Mouse (Mus musculus): ENCODE results near the gene Gab1.

Gene Gab1

DNA sequence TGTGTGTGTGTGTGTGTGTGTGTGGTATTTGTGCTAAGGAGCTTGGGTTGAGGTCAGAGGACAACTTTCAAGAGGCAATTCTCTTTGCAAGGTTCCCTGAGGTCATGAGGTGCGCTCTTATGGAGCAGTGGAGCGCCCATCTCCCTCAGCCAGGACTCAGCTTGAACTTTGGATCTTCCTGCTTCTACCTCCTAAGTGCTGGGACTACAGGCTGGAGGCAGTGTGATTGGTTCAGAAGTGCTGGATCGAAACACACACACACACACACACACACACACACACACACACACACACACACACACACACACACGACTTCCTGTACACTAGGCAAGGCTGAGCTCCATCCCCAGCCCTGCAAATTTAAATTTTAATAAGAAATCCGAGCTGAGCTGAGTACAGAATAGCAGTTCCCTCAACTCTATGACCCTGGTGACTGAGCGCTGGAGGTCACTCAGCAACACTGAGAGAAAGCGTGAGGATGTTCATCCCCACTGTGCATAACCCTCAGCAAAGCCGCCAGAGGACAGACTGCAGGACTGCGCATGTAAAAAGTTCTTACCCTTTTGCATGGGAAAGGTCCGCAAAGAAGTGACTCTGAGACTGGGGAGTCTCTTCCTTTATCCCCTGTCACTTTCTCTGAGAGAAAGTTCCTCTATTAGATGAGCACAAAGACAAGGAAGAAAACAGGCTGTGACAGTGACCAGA, 6.4 kb downstream of the Gab1 start:
- DNase-seq (ENCODE audit: low read depth, low spot score): no peak

DNA sequence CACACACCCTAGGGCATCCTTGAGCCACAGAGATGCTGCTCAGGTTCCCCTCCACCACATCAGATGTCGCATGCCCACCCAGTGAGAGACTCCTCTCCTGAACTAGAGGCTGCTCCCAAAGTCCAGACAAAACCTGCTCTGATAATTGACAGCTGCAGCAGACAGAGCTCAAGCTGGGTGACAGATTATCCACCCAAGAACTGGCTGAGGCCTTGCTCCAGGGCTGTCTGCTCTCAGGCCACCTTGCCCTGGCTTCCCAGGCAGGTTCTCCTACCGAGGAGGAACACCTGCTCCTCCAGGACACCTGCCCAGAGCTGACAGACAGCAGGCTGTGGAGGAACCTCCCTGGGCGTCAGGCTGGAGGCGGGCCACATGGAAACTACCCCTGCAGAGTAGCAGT, 7.6 kb downstream of the Gab1 start:
- no peak for DNase-seq (ENCODE audit: low read depth, low spot score)

DNA sequence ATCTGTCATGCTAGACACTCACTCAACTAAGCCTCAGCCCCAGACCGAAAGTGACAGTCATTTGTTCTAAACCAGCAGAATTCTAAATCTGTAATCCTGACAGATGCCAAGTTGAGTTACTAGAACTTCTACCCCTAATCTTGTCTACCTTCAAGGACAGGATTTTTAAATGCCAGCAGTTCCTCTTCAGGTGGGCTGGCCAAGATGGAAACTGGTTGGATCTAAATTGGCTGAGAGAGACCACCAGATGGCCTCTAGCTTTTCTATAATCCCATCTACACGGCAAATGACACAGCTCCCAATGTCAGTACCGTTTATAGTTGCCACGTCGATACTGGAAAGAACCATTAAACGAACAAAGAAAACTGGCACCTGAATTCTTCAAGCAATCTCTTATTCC, 8.9 kb downstream of the Gab1 start:
- DNase-seq (ENCODE audit: low read depth, low spot score): no peak

- no peak for DNase-seq (ENCODE audit: low read depth, low spot score)
Measured at GRCm38 (mm10) chr8:80870535-80871204, 9.6 kb downstream of the Gab1 start.

GRCm38 (mm10) chr8:80869881-80870328, 10.4 kb downstream of the Gab1 start:
- no peak for DNase-seq (ENCODE audit: low read depth, low spot score)

DNA sequence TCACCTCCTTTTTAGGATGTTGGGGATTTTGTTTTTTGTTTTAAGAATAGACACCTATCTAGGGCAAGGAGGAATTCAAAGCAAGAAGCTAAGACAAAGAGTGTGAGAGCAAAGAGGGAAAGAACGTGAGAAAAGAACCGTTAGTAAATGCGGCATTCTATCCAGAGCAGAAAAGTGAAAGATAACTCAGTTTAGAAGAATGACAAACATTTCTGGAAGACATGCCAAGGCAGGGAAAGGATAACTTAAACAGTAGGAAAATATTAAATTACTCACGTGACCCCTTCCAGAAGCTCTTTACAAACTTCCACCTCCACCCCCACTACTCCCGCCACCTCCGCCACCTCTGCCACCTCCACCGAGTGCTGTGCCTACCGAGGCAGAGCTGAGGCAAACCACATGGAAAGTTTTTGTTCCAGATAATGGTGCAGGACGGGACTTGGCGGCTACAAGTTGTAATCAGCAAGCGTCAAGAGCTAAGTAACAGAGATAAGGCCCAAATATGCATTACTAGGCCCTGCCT, 11.5 kb downstream of the Gab1 start:
- no peak for DNase-seq (ENCODE audit: low read depth, low spot score)

- DNase-seq (ENCODE audit: low read depth, low spot score): no peak
Measured at GRCm38 (mm10) chr8:80868006-80868702, 12.2 kb downstream of the Gab1 start.

DNA sequence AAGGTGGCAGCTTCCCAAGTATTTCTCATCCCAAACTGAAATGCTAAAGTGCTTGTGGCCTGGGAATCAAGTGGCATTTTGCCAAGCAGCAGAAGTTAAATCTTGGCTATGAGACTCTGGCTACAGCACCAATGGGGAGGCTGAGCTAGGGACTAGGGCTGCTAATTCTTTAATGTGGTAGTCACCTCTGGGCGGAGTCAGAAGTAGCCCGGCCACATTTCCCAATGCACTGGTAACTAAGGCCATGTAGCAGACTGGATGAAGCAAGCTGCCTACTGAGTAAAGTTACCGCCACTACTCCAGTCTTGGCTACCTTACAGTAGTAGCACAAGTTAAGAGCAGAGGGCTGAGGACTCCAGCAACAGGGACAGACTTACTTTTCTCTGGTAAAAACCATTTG, 12.7 kb downstream of the Gab1 start:
- no peak for DNase-seq (ENCODE audit: low read depth, low spot score)

- DNase-seq (ENCODE audit: low read depth, low spot score): no peak
Measured at GRCm38 (mm10) chr8:80865181-80865784, 15.0 kb downstream of the Gab1 start.

- no peak for DNase-seq (ENCODE audit: low read depth, low spot score)
Measured at GRCm38 (mm10) chr8:80863393-80863792, 16.9 kb downstream of the Gab1 start.

GRCm38 (mm10) chr8:80859180-80859775, 21.0 kb downstream of the Gab1 start:
- no peak for DNase-seq (ENCODE audit: low read depth, low spot score)

DNA sequence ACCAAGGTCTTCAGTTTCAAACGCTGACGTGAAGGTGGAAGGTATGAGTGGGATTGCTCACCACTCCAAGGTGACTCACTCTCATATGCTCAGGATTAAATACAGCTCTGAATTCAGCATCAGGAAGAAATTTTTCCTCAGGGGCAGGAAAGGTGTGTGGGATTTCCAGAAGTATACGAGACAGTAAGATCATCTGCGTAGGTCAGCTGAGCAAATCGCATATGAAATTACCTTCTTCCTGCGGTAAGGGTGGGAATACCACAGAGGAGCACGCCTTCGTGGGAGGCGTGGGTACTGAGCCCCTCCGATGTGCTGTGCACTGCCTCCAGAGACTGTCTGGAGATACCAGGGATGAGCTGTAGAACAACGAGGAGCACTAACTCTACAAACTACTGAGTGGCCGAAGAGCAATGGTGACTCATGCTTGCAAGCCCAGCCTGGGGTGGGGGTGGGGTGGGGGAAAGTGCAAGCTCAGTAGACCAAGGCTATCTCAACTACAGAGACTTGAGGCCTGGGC, 22.4 kb downstream of the Gab1 start:
- no peak for DNase-seq (ENCODE audit: low read depth, low spot score)

DNA sequence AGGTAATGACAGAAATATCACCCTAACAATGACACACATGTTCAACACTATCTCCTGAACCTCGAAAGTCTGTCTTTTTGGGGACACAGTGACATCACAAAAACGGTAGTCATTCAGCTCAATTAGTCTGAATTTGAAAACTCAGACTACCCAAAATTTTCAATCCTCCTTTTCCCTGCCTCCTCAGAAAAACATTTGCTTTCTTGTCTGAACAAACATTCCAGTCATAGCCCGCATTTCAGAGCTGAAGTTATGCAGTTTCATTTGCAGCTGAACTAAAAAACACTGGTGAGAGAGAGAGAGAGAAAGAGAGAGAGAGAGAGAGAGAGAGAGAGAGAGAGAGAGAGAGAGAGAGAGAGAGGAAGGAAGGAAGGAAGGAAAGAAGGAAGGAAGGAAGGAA, 23.2 kb downstream of the Gab1 start:
- no peak for DNase-seq (ENCODE audit: low read depth, low spot score)

DNA sequence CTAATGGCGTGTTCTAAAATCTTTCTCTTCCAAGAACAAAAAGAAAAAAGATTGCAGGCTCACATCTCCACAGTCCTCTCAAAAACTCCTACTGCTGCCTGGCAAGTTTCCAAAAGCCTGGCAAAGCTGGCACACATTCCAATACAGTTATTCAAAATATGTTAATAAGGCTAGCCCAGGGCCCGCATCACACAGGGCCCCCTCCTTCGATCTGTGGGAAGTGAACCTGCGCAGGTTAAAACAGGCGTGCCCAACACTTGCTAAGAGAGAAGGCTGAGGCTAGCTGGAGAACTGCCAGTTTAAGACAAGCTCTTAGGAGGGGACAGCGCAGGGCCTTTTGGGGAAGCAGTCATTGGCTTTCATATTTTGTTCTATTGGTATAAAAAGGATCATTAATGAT, 23.7 kb downstream of the Gab1 start:
- DNase-seq (ENCODE audit: low read depth, low spot score): no peak

GRCm38 (mm10) chr8:80853622-80854021, 26.7 kb downstream of the Gab1 start:
- no peak for DNase-seq (ENCODE audit: low read depth, low spot score)

DNA sequence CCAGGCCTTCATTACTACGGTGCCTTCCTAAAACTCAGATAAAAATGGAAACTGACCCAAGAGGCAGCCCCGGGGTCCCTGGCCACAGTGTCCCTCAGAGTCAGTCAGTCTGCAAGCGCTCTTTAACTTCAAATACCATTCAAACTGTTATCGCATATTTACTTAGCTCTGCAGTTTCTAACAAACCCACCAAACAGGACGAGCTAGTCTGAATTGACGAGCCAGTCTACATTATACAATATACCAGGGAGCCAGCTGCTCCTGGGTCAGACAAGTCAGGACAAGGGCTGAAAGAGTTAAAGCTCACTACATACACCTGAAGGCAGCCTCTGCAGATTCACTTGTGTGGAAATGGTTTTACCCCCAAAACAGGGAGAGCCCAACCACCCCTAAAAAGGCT, 27.1 kb downstream of the Gab1 start:
- DNase-seq (ENCODE audit: low read depth, low spot score): no peak

- no peak for DNase-seq (ENCODE audit: low read depth, low spot score)
Measured at GRCm38 (mm10) chr8:80852412-80853165, 27.7 kb downstream of the Gab1 start.

GRCm38 (mm10) chr8:80851648-80852047, 28.7 kb downstream of the Gab1 start:
- DNase-seq (ENCODE audit: low read depth, low spot score): no peak

- DNase-seq (ENCODE audit: low read depth, low spot score): no peak
Measured at GRCm38 (mm10) chr8:80850013-80850412, 30.3 kb downstream of the Gab1 start.

DNA sequence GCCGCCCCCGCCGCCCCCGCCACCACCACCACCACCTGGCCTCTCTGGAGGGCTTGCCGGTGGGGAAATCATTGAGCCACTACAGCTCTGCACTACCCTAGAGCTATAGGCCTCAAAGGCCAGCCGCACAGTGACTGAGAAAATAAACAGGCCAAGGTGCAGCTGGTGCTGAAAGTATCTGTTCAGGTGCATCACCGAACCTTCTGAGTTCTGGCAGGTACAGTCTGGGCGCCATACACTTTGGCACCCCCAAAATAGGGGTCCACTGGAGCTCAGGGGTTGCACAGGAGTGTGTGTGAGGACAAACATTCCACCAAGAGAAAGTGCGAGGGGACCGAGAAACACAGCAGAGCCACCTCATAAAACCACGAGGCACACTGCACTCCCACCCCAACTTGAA, 31.7 kb downstream of the Gab1 start:
- DNase-seq (ENCODE audit: low read depth, low spot score): no peak

GRCm38 (mm10) chr8:80847912-80848311, 32.4 kb downstream of the Gab1 start:
- DNase-seq (ENCODE audit: low read depth, low spot score): no peak

All from CD4-positive, CD25-positive, alpha-beta regulatory T cell, adult 2 months (primary cell).